Mouse (Mus musculus): Measurements from ENCODE around the gene Shisa5.

- TF ChIP-seq CTCF (conservative IDR thresholded peaks at IDR 0.05 in 1 of 2, IDR thresholded peaks at IDR 0.05 in 1 of 2; ENCODE audit: low read depth in 2 of 2, low read length in 2 of 2) = no peak
- TF ChIP-seq MEF2A (IDR thresholded peaks at IDR 0.05; ENCODE audit: borderline replicate concordance, low read depth, low read length) = no peak
Measured at GRCm38 (mm10) chr9:109091802-109092201, 53.4 kb downstream of the Shisa5 start.
